Mouse (Mus musculus) thymus, adult 2 months (tissue): ENCODE measurements around the gene Fbxo9.

Experiments
- CTCF ChIP-seq: fragments of 200-500 bp; IDR thresholded peaks from 2 replicates; pipeline ENCODE4 v1.5.1; 2012; ENCODE audit warnings: mild to moderate bottlenecking, control low read depth, low read length, moderate library complexity, borderline replicate concordance; ENCODE audit not compliant: control insufficient read depth, poor library complexity, insufficient read depth; ENCODE audit errors: extremely low read depth
- POLR2A ChIP-seq: fragments of 200-500 bp; IDR thresholded peaks from 2 replicates; pipeline ENCODE4 v1.6.1; 2012; ENCODE audit warnings: mild to moderate bottlenecking, low read length, control low read depth, moderate library complexity; ENCODE audit not compliant: control insufficient read depth, poor library complexity, insufficient read depth; ENCODE audit errors: extremely low read depth

GRCm38 (mm10) chr9:78085722-78086287, 23.1 kb downstream of the Fbxo9 start:
- no peak for TF ChIP-seq CTCF
- no peak for TF ChIP-seq POLR2A
